Mouse (Mus musculus) ES-Bruce4 (cell line): ENCODE results near the gene Rab5if. TPM values are rescaled to one million over a fixed set of nuclear protein-coding genes. Genes with fewer than 3 reads are reported as not detected.
A peak's percentile ranks its signal among the peaks of the same experiment; 100 is the strongest.

Experiments used
- H3K27ac ChIP-seq: 2 replicates; pipeline ENCODE4 v1.5.1; 2012; ENCODE audit warnings: low read length, inconsistent platforms; ENCODE audit not compliant: insufficient read depth
- H3K27me3 ChIP-seq: 2 replicates; pipeline ENCODE4 v1.6.1; 2012; ENCODE audit warnings: mild to moderate bottlenecking, low read length, inconsistent platforms; ENCODE audit not compliant: control insufficient read depth, poor library complexity, insufficient read depth, severe bottlenecking
- H3K36me3 ChIP-seq: 2 replicates; pipeline ENCODE4 v1.6.1; 2012; ENCODE audit warnings: inconsistent platforms, mild to moderate bottlenecking, low read length, moderate library complexity; ENCODE audit not compliant: control insufficient read depth, poor library complexity, insufficient read depth, severe bottlenecking
- H3K4me1 ChIP-seq: one replicate; pipeline ENCODE4 v1.8.1; 2011; ENCODE audit warnings: low read length; ENCODE audit not compliant: control insufficient read depth, insufficient read depth
- H3K4me3 ChIP-seq: 2 replicates; pipeline ENCODE4 v1.5.1; 2011; ENCODE audit warnings: low read depth, mild to moderate bottlenecking, low read length
- H3K9ac ChIP-seq: 2 replicates; pipeline ENCODE4 v1.6.1; 2012; ENCODE audit warnings: low read depth, mild to moderate bottlenecking, inconsistent platforms; ENCODE audit not compliant: poor library complexity, severe bottlenecking
- H3K9me3 ChIP-seq: replicated peaks from 2 replicates; pipeline ENCODE4 v1.6.1; 2012; ENCODE audit warnings: mild to moderate bottlenecking, low read length, inconsistent platforms; ENCODE audit not compliant: control insufficient read depth, poor library complexity, insufficient read depth, severe bottlenecking
- CTCF ChIP-seq: IDR thresholded peaks from one replicate; pipeline ENCODE4 v1.8.1; 2011; ENCODE audit warnings: low read depth, low read length
- EP300 ChIP-seq: IDR thresholded peaks from 2 replicates; pipeline ENCODE4 v1.6.1; 2011; ENCODE audit warnings: low read depth, low read length; ENCODE audit not compliant: insufficient read depth
- POLR2A ChIP-seq: IDR thresholded peaks from one replicate; pipeline ENCODE4 v1.8.1; 2011; ENCODE audit warnings: low read length; ENCODE audit not compliant: insufficient read depth
- polyA plus RNA-seq: library from polyadenylated mRNA; stranded (reverse); fragments of >200 nt; gene quantifications from 2 replicates; pipeline ENCODE4 v1.2.4, GENCODE M21; 2011; ENCODE audit warnings: low read depth; ENCODE audit not compliant: missing spikeins, insufficient read depth, insufficient read length

The Rab5if gene
- polyA plus RNA-seq, 1 experiment = 98.2 TPM

GRCm38 (mm10) chr2:156870519-156870918 is 7.6 kb downstream of the Rab5if start:
- TF ChIP-seq POLR2A (no peak), CTCF (no peak), EP300 (no peak)
- H3K4me3 ChIP-seq = no peak overlapping the region
- H3K27me3 ChIP-seq = no peaks in the 10 kb centered on the region
- H3K9me3 ChIP-seq = no peaks in the 10 kb centered on the region
- peaks cover 49% of the 10 kb centered on the region for H3K36me3 ChIP-seq
- no peak overlapping the region for H3K27ac ChIP-seq
- no peaks in the 10 kb centered on the region for H3K4me1 ChIP-seq
- no peak overlapping the region for H3K9ac ChIP-seq

DNA sequence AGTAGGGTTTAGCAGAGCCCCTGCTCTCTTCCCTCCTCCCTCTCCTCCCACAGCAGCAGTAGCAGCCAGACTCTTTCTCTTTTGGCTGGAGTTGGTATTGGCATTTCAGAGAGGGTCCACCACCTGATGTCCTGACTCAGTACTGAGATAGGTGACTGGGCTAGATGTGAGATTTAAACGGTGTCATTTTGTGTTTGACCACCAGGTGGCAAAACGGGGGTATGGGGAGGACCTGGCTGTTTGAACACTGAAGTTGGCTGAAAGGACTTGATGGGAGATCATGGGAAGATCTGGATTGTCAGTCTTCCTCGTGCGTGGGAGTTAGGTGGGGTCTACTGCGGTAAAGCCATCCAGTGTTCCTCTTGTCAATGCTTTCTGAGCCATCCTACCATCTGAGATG is 10.7 kb downstream of the Rab5if start:
- Histone ChIP-seq H3K9me3 (no peaks in the 10 kb centered on the region), H3K9ac (no peak overlapping the region), H3K4me1 (no peaks in the 10 kb centered on the region), H3K27me3 (no peaks in the 10 kb centered on the region), H3K27ac (no peak overlapping the region), H3K36me3 (peaks cover 27% of the 10 kb centered on the region), H3K4me3 (no peak overlapping the region)
- no peak for TF ChIP-seq POLR2A
- no peak for TF ChIP-seq EP300
- TF ChIP-seq CTCF = peak; percentile 44

- Histone ChIP-seq H3K36me3 (peaks cover 21% of the 10 kb centered on the region), H3K27ac (no peak overlapping the region), H3K9ac (no peak overlapping the region), H3K9me3 (no peaks in the 10 kb centered on the region), H3K4me1 (no peaks in the 10 kb centered on the region), H3K4me3 (no peak overlapping the region), H3K27me3 (no peaks in the 10 kb centered on the region)
- TF ChIP-seq EP300 = no peak
- no peak for TF ChIP-seq POLR2A
- no peak for TF ChIP-seq CTCF
Measured at GRCm38 (mm10) chr2:156874047-156874759, 11.3 kb downstream of the Rab5if start.

GRCm38 (mm10) chr2:156874760-156875510 is 12.0 kb downstream of the Rab5if start:
- Histone ChIP-seq H3K9ac (no peak overlapping the region), H3K9me3 (no peaks in the 10 kb centered on the region), H3K4me1 (no peaks in the 10 kb centered on the region), H3K36me3 (peaks cover 18% of the 10 kb centered on the region), H3K4me3 (no peak overlapping the region), H3K27me3 (no peaks in the 10 kb centered on the region), H3K27ac (no peak overlapping the region)
- TF ChIP-seq EP300 (no peak), CTCF (no peak), POLR2A (no peak)

DNA sequence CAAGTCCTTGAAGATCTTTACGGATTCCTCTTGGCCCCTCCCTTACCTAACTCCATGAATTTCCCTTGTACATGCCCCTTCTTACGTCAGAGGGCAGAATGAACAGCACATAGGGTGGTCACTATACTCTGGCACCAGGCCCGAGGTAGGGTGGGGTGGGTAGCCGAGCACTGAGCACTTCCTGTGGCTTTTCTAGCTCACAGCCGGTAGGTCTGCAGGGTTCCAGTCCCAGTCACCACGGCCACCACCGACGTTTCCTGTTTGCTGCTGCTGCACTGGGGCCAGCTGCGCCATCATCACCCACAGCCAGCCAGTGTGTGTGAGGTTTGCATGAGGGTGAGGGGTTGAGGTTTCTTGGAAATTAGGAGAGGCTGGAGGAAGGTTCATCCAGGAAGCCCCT is 14.8 kb downstream of the Rab5if start:
- Histone ChIP-seq H3K36me3 (peaks cover 8% of the 10 kb centered on the region), H3K27me3 (no peaks in the 10 kb centered on the region), H3K9me3 (no peaks in the 10 kb centered on the region), H3K9ac (no peak overlapping the region), H3K4me3 (no peak overlapping the region), H3K27ac (no peak overlapping the region), H3K4me1 (no peaks in the 10 kb centered on the region)
- TF ChIP-seq CTCF = no peak
- TF ChIP-seq EP300 = no peak
- no peak for TF ChIP-seq POLR2A

GRCm38 (mm10) chr2:156879541-156879940 is 16.6 kb downstream of the Rab5if start:
- no peaks in the 10 kb centered on the region for H3K36me3 ChIP-seq
- TF ChIP-seq EP300 = no peak
- TF ChIP-seq POLR2A = no peak
- TF ChIP-seq CTCF = no peak
- no peaks in the 10 kb centered on the region for H3K9me3 ChIP-seq
- H3K9ac ChIP-seq = no peak overlapping the region
- no peak overlapping the region for H3K4me3 ChIP-seq
- H3K27ac ChIP-seq = no peak overlapping the region
- no peaks in the 10 kb centered on the region for H3K27me3 ChIP-seq
- no peaks in the 10 kb centered on the region for H3K4me1 ChIP-seq
